In genomic region chr9:70248046-70248445, GRCm38 (mm10) we compare ENCODE assay signal across 25 mouse cellular contexts. TPM values are rescaled to one million over a fixed set of nuclear protein-coding genes. Genes with fewer than 3 reads are reported as not detected.
DNase-seq lines count a peak whose midpoint lies in the region; ATAC-seq and TF ChIP-seq lines count a peak whose summit lies in the region.
"Had no signal": no experiment of that assay in that cellular context is flagged by ENCODE, and none has a peak within 500 bp of the region (broad histone marks: within the 10 kb centered on the region; RNA-seq: fewer than 3 reads in every experiment).

No protein-coding gene starts in this region.

- no peak overlapping the region for H3K4me3 ChIP-seq in liver, adult 2 months (ENCODE audit: insufficient read depth, low read depth, low read length)
- no peak overlapping the region for H3K4me3 ChIP-seq in liver, postnatal 0 days (ENCODE audit: low read depth, low read length)
- H3K4me3 ChIP-seq: embryonic facial prominence, embryonic 10.5 days; embryonic facial prominence, embryonic 13.5 days; erythroblast, embryonic 14.5 days; forebrain, embryonic 12.5 days; forebrain, embryonic 15.5 days; heart, embryonic 13.5 days; intestine, embryonic 15.5 days had no signal

- no peak for ATAC-seq in liver, postnatal 0 days
- ATAC-seq: forebrain, embryonic 15.5 days; intestine, embryonic 15.5 days had no signal

- 76% methylated on average over 6 of the region's 6 CpGs for WGBS in liver, adult 2 months
- 73% methylated on average over 6 of the region's 6 CpGs for WGBS in liver, postnatal 0 days (ENCODE audit: insufficient replicate concordance)

- peak; percentile 33 for DNase-seq in gastrocnemius, adult 18-20 months (ENCODE audit: low spot score)
- DNase-seq in gastrocnemius, postnatal 4 days (ENCODE audit: low spot score in 2 of 2), result no peak
- DNase-seq in liver, adult 2 months (ENCODE audit: extremely low read depth, low read depth, low spot score), result peak; percentile 81
- DNase-seq in liver, postnatal 0 days, result no peak
- peak; percentile 23 for DNase-seq in 3T3-L1 (ENCODE audit: low read depth, low spot score)
- peak; percentile 48 for DNase-seq in induced T-regulatory cell, adult 2 months (ENCODE audit: low read depth)
- no peak for DNase-seq in adrenal gland, postnatal 14 days
- DNase-seq: adrenal gland, adult 8-10 months; cerebellum, adult 11 months; cerebellum, adult 2 months; cerebellum, adult 9-11 months; cerebellum, postnatal 25 days; heart, adult 18-20 months; heart, postnatal 14 days; heart, postnatal 4 days; kidney, adult 18-20 months; kidney, adult 9 months had no signal

- no peaks in the 10 kb centered on the region for H3K9me3 ChIP-seq in liver, postnatal 0 days (ENCODE audit: low read length)
- H3K9me3 ChIP-seq: embryonic facial prominence, embryonic 10.5 days; forebrain, embryonic 15.5 days; heart, embryonic 13.5 days; intestine, embryonic 15.5 days had no signal

- no peak overlapping the region; the same call in 1 of the 2 replicates for H3K27ac ChIP-seq in liver, adult 2 months (replicated peaks; ENCODE audit: insufficient read depth, low read depth, low read length)
- no peak overlapping the region for H3K27ac ChIP-seq in liver, postnatal 0 days (ENCODE audit: low read depth)
- H3K27ac ChIP-seq: embryonic facial prominence, embryonic 10.5 days; embryonic facial prominence, embryonic 13.5 days; forebrain, embryonic 12.5 days; forebrain, embryonic 15.5 days; heart, embryonic 13.5 days; hindbrain, embryonic 14.5 days; intestine, embryonic 15.5 days had no signal

- H3K36me3 ChIP-seq in liver, adult 2 months (ENCODE audit: control insufficient read depth, insufficient read depth, low read length), result no peaks in the 10 kb centered on the region
- no peaks in the 10 kb centered on the region for H3K36me3 ChIP-seq in liver, postnatal 0 days (replicated peaks; ENCODE audit: insufficient read depth, low read length)
- H3K36me3 ChIP-seq: embryonic facial prominence, embryonic 10.5 days; embryonic facial prominence, embryonic 13.5 days; forebrain, embryonic 12.5 days; forebrain, embryonic 15.5 days; intestine, embryonic 15.5 days had no signal

- no peak for TF ChIP-seq POLR2A in liver, adult 2 months (IDR thresholded peaks at IDR 0.05; ENCODE audit: extremely low read depth, insufficient read depth, low read length)

- H3K4me1 ChIP-seq in liver, adult 2 months (ENCODE audit: control insufficient read depth, insufficient read depth, low read length), result peaks cover 19% of the 10 kb centered on the region
- H3K4me1 ChIP-seq in liver, postnatal 0 days (ENCODE audit: insufficient read depth), result peaks cover 10% of the 10 kb centered on the region

- TF ChIP-seq CTCF in liver, adult 2 months (IDR thresholded peaks at IDR 0.05; ENCODE audit: low read depth, low read length), result no peak
- no peak for TF ChIP-seq CTCF in liver, postnatal 0 days (IDR thresholded peaks at IDR 0.05; ENCODE audit: low read depth)

- no peak overlapping the region for H3K9ac ChIP-seq in liver, adult 2 months (ENCODE audit: low read depth, low read length)
- H3K9ac ChIP-seq in liver, postnatal 0 days (replicated peaks), result no peak overlapping the region
- H3K9ac ChIP-seq: embryonic facial prominence, embryonic 13.5 days; forebrain, embryonic 12.5 days; forebrain, embryonic 15.5 days; heart, embryonic 13.5 days; hindbrain, embryonic 14.5 days; intestine, embryonic 15.5 days had no signal

- no peaks in the 10 kb centered on the region for H3K27me3 ChIP-seq in liver, adult 2 months (ENCODE audit: control insufficient read depth, insufficient read depth, low read length)
- no peaks in the 10 kb centered on the region for H3K27me3 ChIP-seq in liver, postnatal 0 days (ENCODE audit: insufficient read depth, low read length)
- H3K27me3 ChIP-seq: embryonic facial prominence, embryonic 13.5 days; forebrain, embryonic 12.5 days; forebrain, embryonic 15.5 days; heart, embryonic 13.5 days; intestine, embryonic 15.5 days had no signal

- no peak for TF ChIP-seq EP300 in liver, postnatal 0 days (IDR thresholded peaks at IDR 0.05; ENCODE audit: low read depth)

- H3K79me2 ChIP-seq in liver, adult 2 months (ENCODE audit: control insufficient read depth, insufficient read depth, low read length), result peaks cover 37% of the 10 kb centered on the region

- H3K4me2 ChIP-seq in liver, postnatal 0 days (ENCODE audit: low read depth, low read length), result no peak overlapping the region
- H3K4me2 ChIP-seq: embryonic facial prominence, embryonic 13.5 days; forebrain, embryonic 12.5 days; forebrain, embryonic 15.5 days; heart, embryonic 13.5 days; hindbrain, embryonic 14.5 days; intestine, embryonic 15.5 days had no signal

RNA-seq across cellular contexts. Expression of gene Myo1e, which starts 40.9 kb away (rescaled TPM):
- total RNA-seq in gastrocnemius, adult 18-20 months (2021), result 1 to 10 TPM; 6.8 to 8.7 TPM
- 10 to 100 TPM; 27.9 to 34.7 TPM for total RNA-seq in gastrocnemius, postnatal 4 days (2021)
- 25.1 and 27.2 TPM in 2 replicates for total RNA-seq in liver, adult 2 months (2014; rRNA removed)
- 9.2 and 11.2 TPM in 2 replicates for polyA plus RNA-seq in liver, adult 2 months (2012; rRNA removed)
- 5.4 and 7.4 TPM in 2 replicates for polyA plus RNA-seq in liver, postnatal 0 days (2015; fragmentation: Nextera tagmentation; extraction: Ambion mirVana)
- 21.3 and 22.5 TPM in 2 replicates for total RNA-seq in adrenal gland, postnatal 14 days (2021)

Comparison
In these comparisons a context has a peak if more than half of its experiments do, and no peak if none do; other contexts are left out.
1. DNase-seq: peak in gastrocnemius, adult 18-20 months (single experiment), liver, adult 2 months (single experiment), 3T3-L1 (single experiment) and induced T-regulatory cell, adult 2 months (single experiment); none in gastrocnemius, postnatal 4 days (0 of 2), liver, postnatal 0 days (single experiment) and adrenal gland, postnatal 14 days (single experiment).